Mouse (Mus musculus) spleen, adult 12 weeks (tissue): ENCODE measurements at regions not wholly inside any gene's neighbourhood (a gene's known extent, or its start where the extent isn't known, plus 50 kb on each side); places are given as distances from the start of the nearest gene placed in this dataset.

ENCODE experiments used
- DNase-seq: peaks from one replicate; pipeline ENCODE4 v3.0.0; 2022; ENCODE audit warnings: low spot score

DNA sequence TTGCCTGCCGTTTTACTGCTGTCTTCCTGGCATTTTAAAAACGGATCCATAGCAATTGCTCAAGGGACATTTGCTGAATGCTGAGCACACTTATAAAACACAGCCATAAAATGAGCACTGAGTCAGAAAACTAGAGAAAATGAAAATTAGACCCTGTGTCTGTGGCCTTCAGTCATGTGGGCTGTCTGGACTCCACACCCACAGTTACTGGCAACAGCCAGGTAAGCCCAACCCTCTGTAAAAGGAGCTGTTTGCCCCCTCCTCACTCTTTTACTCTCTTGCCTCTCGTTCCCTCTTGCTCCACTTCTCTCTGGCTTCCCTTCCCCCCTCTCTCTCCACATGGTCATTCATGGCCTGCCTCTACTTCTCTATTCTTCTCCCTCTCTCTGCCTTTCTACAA, 2169.9 kb downstream of the 9330182O14Rik start:
- no peak for DNase-seq

DNA sequence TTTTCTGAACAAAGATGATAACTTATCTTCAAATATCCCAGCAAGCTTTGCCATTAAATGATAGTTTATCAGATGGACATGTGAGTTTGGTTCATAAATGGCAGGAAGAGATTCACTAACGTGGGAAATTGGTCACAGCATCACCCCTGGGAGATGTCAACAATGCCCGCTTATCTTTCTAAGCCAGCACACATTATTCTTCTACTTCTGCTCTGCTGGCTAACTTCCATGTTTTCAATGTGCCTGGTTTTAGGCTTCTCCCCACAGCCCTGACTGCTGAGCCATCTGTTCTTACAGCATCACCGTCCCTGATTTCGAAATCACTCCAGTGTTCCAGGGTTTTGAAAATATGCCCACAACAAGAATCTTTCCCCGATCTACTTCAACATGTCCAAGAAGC, 2175.4 kb downstream of the 9330182O14Rik start:
- no peak for DNase-seq

DNA sequence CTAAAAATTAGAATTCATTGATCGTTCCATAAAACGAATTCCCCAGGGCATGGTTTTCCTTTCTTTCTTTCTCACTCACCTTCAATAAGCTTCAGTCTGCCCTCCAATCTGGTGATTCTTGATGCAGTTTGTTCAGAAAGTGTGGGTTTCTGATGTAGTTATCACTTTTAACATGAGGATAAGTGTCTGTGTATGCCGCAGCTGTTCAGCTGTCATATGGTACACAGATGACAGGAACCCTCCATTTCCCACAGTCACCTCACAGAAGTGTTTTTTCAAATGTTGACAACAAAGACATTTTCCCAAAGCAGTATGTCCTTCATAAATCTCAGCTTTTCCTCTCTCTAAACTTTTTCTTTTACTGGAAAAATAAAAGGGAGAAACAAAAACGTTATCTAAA, 2177.0 kb downstream of the 9330182O14Rik start:
- no peak for DNase-seq

DNA sequence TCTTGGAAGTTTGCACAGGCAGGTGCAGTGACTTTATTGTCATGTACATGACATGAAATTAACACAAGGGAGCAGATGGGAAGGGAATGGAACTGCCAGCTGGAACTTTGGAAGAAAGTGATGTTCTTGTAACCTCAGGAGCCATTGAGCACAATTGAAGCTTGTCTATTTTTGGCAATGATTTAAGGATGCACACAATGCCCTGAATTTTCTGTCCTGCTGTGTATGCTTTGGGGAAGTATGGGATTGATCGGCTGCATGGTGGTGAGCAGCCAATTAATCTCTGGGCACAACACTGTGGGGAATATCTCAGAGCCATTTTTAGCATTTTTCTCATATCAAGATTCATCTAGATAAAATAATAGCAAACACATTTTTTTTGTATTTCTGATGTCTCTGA, 2186.2 kb downstream of the 9330182O14Rik start:
- no peak for DNase-seq

DNA sequence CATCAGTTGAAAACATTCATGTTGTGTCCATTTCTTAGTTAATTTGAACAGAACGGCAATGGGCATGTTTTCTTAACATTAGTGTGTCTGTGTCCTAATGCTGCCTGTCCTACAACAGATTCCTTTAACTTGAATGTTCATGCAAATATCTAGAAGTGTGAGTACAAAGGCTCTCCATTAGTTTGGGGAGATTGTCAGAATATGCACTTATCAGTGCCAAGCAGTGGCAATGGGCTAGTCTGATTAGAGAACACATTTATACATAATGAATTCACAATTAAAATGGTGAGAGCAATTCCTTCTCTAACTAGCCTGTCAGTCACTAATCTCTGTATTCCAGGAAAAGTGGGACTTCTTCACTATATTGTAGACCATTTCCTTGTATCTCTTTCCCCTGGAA, 2188.8 kb downstream of the 9330182O14Rik start:
- DNase-seq, result no peak

DNA sequence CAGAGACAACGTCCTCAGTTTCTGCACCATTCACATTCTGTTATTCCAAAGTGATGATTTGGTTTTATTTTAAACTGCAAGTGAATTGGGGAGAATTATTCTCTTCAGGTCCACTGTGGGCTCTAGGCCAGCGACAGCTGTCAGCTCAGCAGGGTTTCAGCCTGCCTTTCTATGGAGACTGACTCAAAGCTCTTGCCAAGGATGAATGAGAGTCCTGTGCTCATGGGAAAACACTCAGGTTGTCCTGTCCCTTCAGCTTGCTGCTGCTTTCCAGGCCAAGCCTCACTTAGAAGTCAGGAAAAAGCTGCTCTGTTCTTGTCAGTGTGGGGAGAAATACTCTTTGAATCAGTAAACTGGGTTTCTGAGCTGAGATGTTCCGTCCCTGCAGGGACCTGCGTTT, 2191.1 kb downstream of the 9330182O14Rik start:
- no peak for DNase-seq

DNA sequence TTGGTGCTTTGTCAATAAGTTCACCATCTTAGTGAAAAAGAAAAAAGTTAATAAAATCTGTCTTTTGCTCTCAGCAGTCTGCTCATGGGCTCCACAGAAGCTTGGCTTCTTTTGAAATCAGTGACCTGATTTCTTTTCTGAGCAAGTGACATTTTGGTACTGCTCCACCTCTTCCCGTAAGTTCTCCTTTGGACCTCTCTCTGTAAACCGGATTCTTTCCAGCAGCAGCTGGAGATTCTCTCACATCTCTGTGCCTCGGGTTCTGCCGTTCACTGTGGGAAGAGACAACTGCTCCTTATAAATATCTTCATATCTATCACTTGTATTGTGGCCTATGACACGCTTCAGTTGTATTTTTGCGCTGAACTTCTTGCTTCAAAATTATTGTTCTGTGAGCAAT, 2194.4 kb downstream of the 9330182O14Rik start:
- DNase-seq, result no peak

DNA sequence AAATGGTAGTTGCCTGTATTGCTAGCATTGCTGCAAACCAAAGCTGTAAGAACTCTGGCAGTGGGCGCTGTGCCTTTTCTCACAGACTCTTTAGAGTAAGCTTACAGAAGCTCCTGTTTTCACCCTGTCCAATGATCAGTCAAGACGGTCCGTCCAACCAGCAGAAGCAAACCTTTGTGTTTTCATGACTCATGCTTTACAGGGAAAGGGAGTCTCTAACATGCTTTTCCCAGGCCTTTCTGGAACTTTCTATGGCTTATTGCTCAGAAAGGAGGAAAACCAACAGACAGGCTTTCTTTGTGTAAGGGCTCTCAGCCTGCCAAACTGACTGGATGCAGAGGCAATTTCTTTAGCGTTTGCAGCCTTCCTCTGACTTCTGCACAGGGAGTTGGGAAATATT, 2195.6 kb downstream of the 9330182O14Rik start:
- DNase-seq, result no peak

DNA sequence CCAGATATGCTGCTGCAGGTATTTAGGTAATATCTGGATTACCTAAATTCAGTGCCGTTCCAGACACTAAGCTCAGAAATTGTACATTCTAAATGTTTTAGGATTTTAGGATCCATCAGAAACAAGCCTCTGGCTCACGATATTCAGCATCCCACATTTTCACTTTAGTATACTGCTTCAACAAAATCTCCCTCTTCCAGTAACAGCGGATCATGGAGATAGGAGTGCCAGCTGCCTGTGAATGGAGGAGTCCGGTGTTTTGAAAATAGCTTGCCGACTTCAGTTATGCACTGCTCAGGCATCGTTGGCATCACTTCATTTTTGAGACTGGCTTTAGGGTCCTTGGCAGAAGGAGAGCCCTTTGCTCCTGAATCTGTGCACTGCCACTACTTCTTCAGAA, 2199.5 kb downstream of the 9330182O14Rik start:
- DNase-seq, result no peak

DNA sequence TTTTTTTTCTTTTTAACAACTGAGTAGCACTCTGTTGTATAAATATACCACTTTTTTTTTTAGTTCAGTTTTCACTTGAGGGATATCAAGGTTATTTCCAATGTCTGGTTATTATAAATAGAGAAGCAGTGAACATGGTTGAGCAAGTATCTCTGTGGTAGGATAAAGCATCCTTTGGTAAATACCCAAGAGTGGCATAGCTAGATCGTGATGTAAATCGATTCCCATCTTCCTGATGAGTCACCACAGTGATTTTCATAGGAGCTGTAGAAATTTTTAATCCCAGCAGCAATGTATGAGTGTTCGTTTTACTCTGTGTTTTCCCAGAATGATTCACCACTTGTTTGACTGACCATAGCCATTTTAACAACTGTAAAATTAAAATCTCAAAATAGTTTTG, 2212.0 kb downstream of the 9330182O14Rik start:
- no peak for DNase-seq

DNA sequence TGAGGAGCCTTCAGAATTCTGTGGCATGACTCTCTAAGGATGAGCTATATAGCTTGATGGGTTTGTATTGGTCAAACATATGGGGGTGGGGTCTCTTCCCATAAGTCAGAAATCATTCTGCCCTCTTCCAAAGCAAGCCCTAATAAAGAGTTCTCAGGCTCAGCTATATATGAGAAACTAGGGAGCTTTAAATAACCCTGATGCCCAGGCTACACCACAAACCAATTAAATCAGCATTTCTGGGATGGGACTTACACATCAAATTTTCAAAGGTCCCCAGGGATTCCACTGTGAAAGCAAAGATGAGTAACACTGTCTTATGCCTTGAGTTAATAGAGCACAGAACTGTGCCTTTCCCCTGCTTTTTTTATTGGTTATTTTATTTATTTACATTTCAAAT, 2227.7 kb downstream of the 9330182O14Rik start:
- DNase-seq, result no peak

DNA sequence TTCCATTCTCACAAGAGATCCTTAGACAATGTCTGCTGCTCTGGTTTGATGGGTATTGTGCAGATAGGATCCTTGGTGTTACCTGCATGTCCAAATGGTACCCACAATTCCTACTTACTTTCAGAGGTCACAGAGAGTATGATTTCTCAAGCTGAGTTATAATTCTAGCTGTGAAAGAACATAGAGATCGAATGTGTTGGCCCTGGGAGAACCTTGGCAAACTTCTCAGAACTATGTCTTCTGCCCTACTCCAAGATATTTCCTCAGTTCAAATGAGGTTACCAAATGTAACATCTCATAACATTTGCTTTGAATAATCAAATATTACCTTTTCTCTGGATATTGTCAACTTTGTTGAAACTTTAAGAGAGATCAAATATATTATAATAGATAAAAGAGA, 2230.8 kb downstream of the 9330182O14Rik start:
- no peak for DNase-seq

DNA sequence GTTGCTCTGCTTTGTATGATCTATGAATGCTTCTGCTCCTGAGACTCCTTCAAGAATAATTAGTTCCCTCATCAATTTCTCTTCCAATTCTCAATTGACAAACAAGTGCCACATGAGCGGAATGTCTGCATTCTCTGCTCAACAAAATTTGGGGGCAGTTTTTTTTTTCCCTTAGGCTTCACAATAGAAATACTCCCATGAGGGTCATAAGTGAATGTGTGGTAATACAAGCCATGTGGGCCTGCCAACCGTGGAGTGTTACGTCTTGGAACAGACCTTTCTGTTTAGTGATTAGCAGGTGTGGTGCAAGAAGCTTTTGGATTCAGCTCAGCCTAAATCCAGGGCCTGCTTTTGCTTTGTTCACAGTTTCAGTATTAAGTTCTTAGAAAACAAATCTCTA, 2232.6 kb downstream of the 9330182O14Rik start:
- no peak for DNase-seq

DNA sequence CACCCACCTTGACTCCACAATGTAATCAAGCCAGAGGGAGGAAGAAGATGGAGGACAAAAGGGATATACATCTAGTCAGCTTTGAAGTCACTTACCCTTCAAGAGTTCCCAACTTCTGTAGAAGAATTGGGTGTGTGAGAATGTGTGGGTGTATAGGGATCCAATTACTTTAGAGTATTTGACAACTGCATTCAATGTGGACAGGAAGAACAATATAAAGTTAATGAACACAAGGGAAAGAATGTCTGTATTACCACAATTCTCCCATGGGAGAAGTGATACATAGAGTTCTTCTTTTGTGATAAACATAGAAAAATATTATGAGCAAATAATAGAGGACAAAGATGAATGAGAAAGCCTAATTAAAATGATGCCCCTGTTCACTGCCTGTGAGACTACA, 2235.4 kb downstream of the 9330182O14Rik start:
- no peak for DNase-seq

DNA sequence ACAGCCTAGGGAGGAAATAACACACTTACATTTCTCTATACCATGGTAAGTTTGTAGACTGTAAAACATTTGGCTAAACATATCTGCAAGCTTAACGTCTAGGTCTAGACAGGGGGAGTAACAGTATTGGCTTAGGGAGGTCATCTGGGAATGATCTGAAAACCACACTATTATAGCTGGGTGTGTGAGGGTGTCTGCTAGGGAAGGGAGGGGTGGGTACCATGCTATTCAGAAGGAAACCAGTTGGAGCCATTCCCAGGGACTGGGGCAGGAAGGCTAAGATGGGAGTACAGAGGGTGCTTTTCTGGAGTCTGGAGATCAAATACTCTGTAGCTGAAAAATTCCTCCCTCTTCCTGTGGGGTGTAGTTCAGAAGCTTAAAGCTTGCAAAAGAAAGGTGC, 2235.9 kb downstream of the 9330182O14Rik start:
- DNase-seq, result no peak

DNA sequence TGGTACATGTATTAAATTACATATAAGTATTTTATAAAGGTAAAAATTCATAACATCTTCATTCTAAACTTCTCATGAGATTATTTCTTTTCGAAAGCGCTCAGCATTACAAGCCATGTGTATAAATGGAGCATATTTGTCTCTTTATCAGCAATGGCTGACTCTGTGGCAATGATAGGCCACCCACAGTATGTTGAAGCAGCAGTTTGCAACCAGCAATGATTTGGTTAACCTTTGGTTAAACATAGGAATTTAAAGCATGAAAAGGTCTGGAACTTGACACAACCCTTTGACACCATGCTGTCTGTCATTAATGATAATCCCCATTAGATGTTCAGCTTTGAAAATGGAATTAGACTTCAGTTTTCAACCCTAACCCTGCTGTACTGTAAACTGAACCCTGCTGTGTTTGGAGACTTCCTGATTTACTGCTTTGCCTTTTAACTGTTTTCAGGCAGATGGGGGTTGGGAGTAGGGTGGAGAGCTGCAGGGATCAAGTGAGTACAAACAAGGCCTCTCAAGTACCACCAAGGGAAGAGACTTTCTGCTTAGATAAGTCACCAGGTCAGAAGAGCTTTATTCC, 2238.6 kb downstream of the 9330182O14Rik start:
- no peak for DNase-seq
